ENCODE assay signal across 18 mouse cellular contexts in the genomic region with DNA sequence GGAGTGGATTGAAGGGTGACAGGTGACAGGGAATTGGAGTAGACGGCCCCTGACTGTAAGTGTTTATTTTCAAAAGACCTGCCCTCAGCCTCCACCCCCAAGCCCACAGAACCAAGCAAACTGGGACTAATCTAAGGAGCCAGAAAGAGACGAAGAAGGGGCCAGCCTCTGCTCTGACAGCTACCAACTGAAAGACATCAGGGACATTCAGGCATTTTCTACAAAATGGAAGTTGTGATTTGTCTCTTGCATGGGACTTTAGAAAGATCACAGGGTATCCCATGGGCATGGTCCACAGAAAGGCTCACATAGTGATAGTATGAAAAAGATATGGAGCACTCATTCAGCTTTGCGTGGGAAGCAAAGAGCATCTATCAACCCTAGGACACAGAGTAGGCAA.
A peak's percentile ranks its signal among the peaks of the same experiment; 100 is the strongest.
DNase-seq lines count a peak whose midpoint lies in the region; ATAC-seq and TF ChIP-seq lines count a peak whose summit lies in the region.
"Had no signal": no experiment of that assay in that cellular context is flagged by ENCODE, and none has a peak within 500 bp of the region (broad histone marks: within the 10 kb centered on the region; RNA-seq: fewer than 3 reads in every experiment).

No protein-coding gene starts in this region.

- H3K4me1 ChIP-seq in forebrain, embryonic 10.5 days: peaks cover 34% of the 10 kb centered on the region
- peaks cover 14% of the 10 kb centered on the region for H3K4me1 ChIP-seq in forebrain, embryonic 13.5 days
- peaks cover 6% of the 10 kb centered on the region; the same call in 1 of the 2 replicates for H3K4me1 ChIP-seq in heart, embryonic 10.5 days
- H3K4me1 ChIP-seq in midbrain, embryonic 11.5 days (ENCODE audit: control insufficient read depth, insufficient read depth, low read length): peaks cover 24% of the 10 kb centered on the region
- H3K4me1 ChIP-seq in midbrain, postnatal 0 days (ENCODE audit: insufficient read depth, low read length): no peaks in the 10 kb centered on the region
- peaks cover 13% of the 10 kb centered on the region for H3K4me1 ChIP-seq in neural tube, embryonic 11.5 days (ENCODE audit: control insufficient read depth, insufficient read depth, low read length)
- no peaks in the 10 kb centered on the region for H3K4me1 ChIP-seq in neural tube, embryonic 15.5 days

- intact Hi-C loops in heart, postnatal 14 days (cut with DNase I): loop anchor here (5.0 to 10.0 kb wide), 2 partner anchors 315 to 728 kb away; no protein-coding TSS in a partner anchor

- 34% methylated on average over 3 of the region's 3 CpGs for WGBS in forebrain, embryonic 10.5 days
- WGBS in forebrain, embryonic 13.5 days: 42% methylated on average over 3 of the region's 3 CpGs
- WGBS in heart, embryonic 10.5 days: 48% methylated on average over 3 of the region's 3 CpGs
- 26% methylated on average over 3 of the region's 3 CpGs for WGBS in midbrain, embryonic 11.5 days
- WGBS in midbrain, postnatal 0 days: 55% methylated on average over 3 of the region's 3 CpGs
- WGBS in neural tube, embryonic 11.5 days: 33% methylated on average over 3 of the region's 3 CpGs
- WGBS in neural tube, embryonic 15.5 days: 40% methylated on average over 3 of the region's 3 CpGs

- no peak for TF ChIP-seq CTCF in midbrain, postnatal 0 days (IDR thresholded peaks at IDR 0.05)

- H3K36me3 ChIP-seq in forebrain, embryonic 10.5 days (replicated peaks): no peaks in the 10 kb centered on the region
- no peaks in the 10 kb centered on the region for H3K36me3 ChIP-seq in forebrain, embryonic 13.5 days (ENCODE audit: poor library complexity, severe bottlenecking)
- no peaks in the 10 kb centered on the region for H3K36me3 ChIP-seq in heart, embryonic 10.5 days
- no peaks in the 10 kb centered on the region for H3K36me3 ChIP-seq in midbrain, embryonic 11.5 days (ENCODE audit: control insufficient read depth, insufficient read depth, low read length)
- no peaks in the 10 kb centered on the region for H3K36me3 ChIP-seq in midbrain, postnatal 0 days (ENCODE audit: insufficient read depth, low read length)
- H3K36me3 ChIP-seq in neural tube, embryonic 11.5 days (ENCODE audit: control insufficient read depth, insufficient read depth, low read length): no peaks in the 10 kb centered on the region
- H3K36me3 ChIP-seq in neural tube, embryonic 15.5 days: no peaks in the 10 kb centered on the region
- H3K36me3 ChIP-seq: G1E had no signal

- H3K9me3 ChIP-seq in forebrain, embryonic 10.5 days: no peaks in the 10 kb centered on the region
- no peaks in the 10 kb centered on the region for H3K9me3 ChIP-seq in forebrain, embryonic 13.5 days (replicated peaks)
- H3K9me3 ChIP-seq in heart, embryonic 10.5 days: no peaks in the 10 kb centered on the region
- H3K9me3 ChIP-seq in midbrain, embryonic 11.5 days (ENCODE audit: control insufficient read depth, low read length): no peaks in the 10 kb centered on the region
- no peaks in the 10 kb centered on the region for H3K9me3 ChIP-seq in midbrain, postnatal 0 days (ENCODE audit: low read length)
- no peaks in the 10 kb centered on the region for H3K9me3 ChIP-seq in neural tube, embryonic 11.5 days (ENCODE audit: control insufficient read depth, low read length)
- no peaks in the 10 kb centered on the region for H3K9me3 ChIP-seq in neural tube, embryonic 15.5 days (replicated peaks)

- no peak overlapping the region for H3K4me2 ChIP-seq in forebrain, embryonic 13.5 days
- H3K4me2 ChIP-seq in midbrain, embryonic 11.5 days: no peak overlapping the region
- H3K4me2 ChIP-seq in midbrain, postnatal 0 days (ENCODE audit: low read depth, low read length, poor library complexity, severe bottlenecking): no peak overlapping the region
- H3K4me2 ChIP-seq in neural tube, embryonic 11.5 days (ENCODE audit: low read depth): no peak overlapping the region
- H3K4me2 ChIP-seq in neural tube, embryonic 15.5 days: no peak overlapping the region
- H3K4me2 ChIP-seq: heart, embryonic 11.5 days; hindbrain, embryonic 14.5 days had no signal

- H3K9ac ChIP-seq in forebrain, embryonic 13.5 days: no peak overlapping the region
- H3K9ac ChIP-seq in midbrain, embryonic 11.5 days (ENCODE audit: low read length): no peak overlapping the region; the same call in 1 of the 2 replicates
- H3K9ac ChIP-seq in midbrain, postnatal 0 days (replicated peaks; ENCODE audit: low read length, poor library complexity, severe bottlenecking): no peak overlapping the region
- no peak overlapping the region for H3K9ac ChIP-seq in neural tube, embryonic 11.5 days (ENCODE audit: low read length)
- H3K9ac ChIP-seq in neural tube, embryonic 15.5 days (replicated peaks): no peak overlapping the region
- H3K9ac ChIP-seq: hindbrain, embryonic 14.5 days had no signal

- H3K4me3 ChIP-seq in forebrain, embryonic 10.5 days: no peak overlapping the region
- no peak overlapping the region for H3K4me3 ChIP-seq in forebrain, embryonic 13.5 days
- H3K4me3 ChIP-seq in heart, embryonic 10.5 days: no peak overlapping the region
- H3K4me3 ChIP-seq in midbrain, embryonic 11.5 days (ENCODE audit: low read depth, low read length): no peak overlapping the region
- no peak overlapping the region for H3K4me3 ChIP-seq in midbrain, postnatal 0 days (ENCODE audit: low read depth, low read length)
- H3K4me3 ChIP-seq in neural tube, embryonic 11.5 days (ENCODE audit: low read depth, low read length): no peak overlapping the region
- H3K4me3 ChIP-seq in neural tube, embryonic 15.5 days (replicated peaks): no peak overlapping the region
- H3K4me3 ChIP-seq: heart, adult 2 months had no signal

- peaks cover 16% of the 10 kb centered on the region for H3K27me3 ChIP-seq in forebrain, embryonic 10.5 days (ENCODE audit: poor library complexity, severe bottlenecking)
- H3K27me3 ChIP-seq in forebrain, embryonic 13.5 days: peaks cover 10% of the 10 kb centered on the region
- H3K27me3 ChIP-seq in heart, embryonic 10.5 days (ENCODE audit: insufficient read depth, poor library complexity, severe bottlenecking): 0 out of 2 replicates have a peak, but pooled peaks cover 1% of the 10 kb centered on the region
- no peaks in the 10 kb centered on the region for H3K27me3 ChIP-seq in midbrain, embryonic 11.5 days (ENCODE audit: control insufficient read depth, insufficient read depth, low read length)
- no peaks in the 10 kb centered on the region for H3K27me3 ChIP-seq in midbrain, postnatal 0 days (ENCODE audit: insufficient read depth, low read length)
- no peaks in the 10 kb centered on the region for H3K27me3 ChIP-seq in neural tube, embryonic 11.5 days (ENCODE audit: control insufficient read depth, insufficient read depth, low read length)
- 0 out of 2 replicates have a peak, but pooled peaks cover 4% of the 10 kb centered on the region for H3K27me3 ChIP-seq in neural tube, embryonic 15.5 days (replicated peaks)
- H3K27me3 ChIP-seq: Patski had no signal

- H3K27ac ChIP-seq in forebrain, embryonic 10.5 days: peak overlapping the region; percentile 78
- no peak overlapping the region for H3K27ac ChIP-seq in forebrain, embryonic 13.5 days
- H3K27ac ChIP-seq in heart, embryonic 10.5 days: no peak overlapping the region
- peak overlapping the region; percentile 69 for H3K27ac ChIP-seq in midbrain, embryonic 11.5 days (ENCODE audit: low read depth, low read length)
- H3K27ac ChIP-seq in midbrain, postnatal 0 days (ENCODE audit: low read depth, low read length): no peak overlapping the region
- H3K27ac ChIP-seq in neural tube, embryonic 11.5 days (ENCODE audit: low read depth, low read length): no peak overlapping the region
- H3K27ac ChIP-seq in neural tube, embryonic 15.5 days (replicated peaks): no peak overlapping the region
- H3K27ac ChIP-seq: heart, adult 2 months; hindbrain, embryonic 14.5 days had no signal

- no peak for ATAC-seq in forebrain, embryonic 13.5 days
- no peak for ATAC-seq in midbrain, embryonic 11.5 days (ENCODE audit: low FRiP score)
- no peak for ATAC-seq in midbrain, postnatal 0 days (ENCODE audit: low FRiP score)
- 0 out of 2 replicates have a peak, but pooled peaks have one; percentile 33 for ATAC-seq in neural tube, embryonic 11.5 days (ENCODE audit: insufficient read depth, low FRiP score, low TSS enrichment)
- no peak for ATAC-seq in neural tube, embryonic 15.5 days (ENCODE audit: low FRiP score)
- ATAC-seq: intestine, postnatal 0 days; Patski had no signal

- DNase-seq in forebrain, embryonic 10.5 days (ENCODE audit: extremely low spot score, low spot score): no peak
- DNase-seq in heart, embryonic 10.5 days (ENCODE audit: low spot score): peak; percentile 41
- DNase-seq in heart, postnatal 14 days: no peak
- DNase-seq in midbrain, embryonic 11.5 days (ENCODE audit: low spot score, missing footprints): peak; percentile 91
- no peak for DNase-seq in midbrain, postnatal 0 days (ENCODE audit: low spot score)
- DNase-seq in neural tube, embryonic 11.5 days (ENCODE audit: low spot score): no peak
- DNase-seq: B cell, adult 2 months; gastrocnemius, postnatal 10 days; gastrocnemius, postnatal 36 days; heart, adult 2 months; heart, postnatal 36 days had no signal

Comparison
In these comparisons a context has a peak if more than half of its experiments do, and no peak if none do; other contexts are left out.
1. DNase-seq: peak in heart, embryonic 10.5 days (single experiment) and midbrain, embryonic 11.5 days (single experiment); none in forebrain, embryonic 10.5 days (single experiment), heart, postnatal 14 days (0 of 2), midbrain, postnatal 0 days (single experiment) and neural tube, embryonic 11.5 days (single experiment).
2. H3K27ac ChIP-seq: peak in forebrain, embryonic 10.5 days (single experiment) and midbrain, embryonic 11.5 days (single experiment); none in forebrain, embryonic 13.5 days (single experiment), heart, embryonic 10.5 days (single experiment), midbrain, postnatal 0 days (single experiment), neural tube, embryonic 11.5 days (single experiment) and neural tube, embryonic 15.5 days (single experiment).